Mouse (Mus musculus) CH12.LX (cell line): Measurements from ENCODE around the gene C8a.

ENCODE experiments used
- EP300 ChIP-seq: IDR thresholded peaks from 2 replicates; pipeline ENCODE4 v1.6.1; 2011; ENCODE audit warnings: low read length, improper control_type of control experiment
- HCFC1 ChIP-seq: IDR thresholded peaks from 2 replicates; pipeline ENCODE4 v1.6.1; 2012; ENCODE audit warnings: low read depth, mild to moderate bottlenecking, inconsistent platforms, low read length, improper control_type of control experiment
- POLR2A ChIP-seq: IDR thresholded peaks from 2 replicates; pipeline ENCODE4 v1.6.1; 2011; ENCODE audit warnings: low read depth, mild to moderate bottlenecking, improper control_type of control experiment, low read length
- SMC3 ChIP-seq: IDR thresholded peaks from 2 replicates; pipeline ENCODE4 v1.6.1; 2011; ENCODE audit warnings: low read depth, low read length, improper control_type of control experiment
- UBTF ChIP-seq: IDR thresholded peaks from 2 replicates; pipeline ENCODE4 v1.6.1; 2012; ENCODE audit warnings: low read depth, mild to moderate bottlenecking, inconsistent platforms, low read length, improper control_type of control experiment, moderate library complexity
- ZMIZ1 ChIP-seq: IDR thresholded peaks from 2 replicates; pipeline ENCODE4 v1.6.1; 2012; ENCODE audit warnings: low read depth, mild to moderate bottlenecking, inconsistent platforms, low read length, improper control_type of control experiment

GRCm38 (mm10) chr4:104864397-104864796 lies 11.8 kb downstream of the C8a start:
- TF ChIP-seq HCFC1 (no peak), POLR2A (no peak), ZMIZ1 (no peak), EP300 (no peak), UBTF (no peak), SMC3 (no peak)
